Mouse (Mus musculus) intestine, embryonic 16.5 days (tissue): ENCODE data around the gene Gdnf. TPM values are rescaled to one million over a fixed set of nuclear protein-coding genes. Genes with fewer than 3 reads are reported as not detected.

ENCODE experiments used
- ATAC-seq: fragments of 200-750 bp; cut with Nextera tagmentation; 2 replicates; pipeline ENCODE4 v1.8.0; 2017; ENCODE audit warnings: moderate TSS enrichment, moderate library complexity
- H3K27ac ChIP-seq: fragments of 300-500 bp; sonication (generic); 2 replicates; pipeline ENCODE4 v1.5.1; 2014; ENCODE audit warnings: mild to moderate bottlenecking, low read length
- H3K27me3 ChIP-seq: fragments of 300-500 bp; sonication (generic); replicated peaks from 2 replicates; pipeline ENCODE4 v1.6.1; 2014; ENCODE audit warnings: low read length, control low read depth, mixed read lengths; ENCODE audit not compliant: control insufficient read depth, insufficient read depth
- H3K36me3 ChIP-seq: fragments of 300-500 bp; sonication (generic); 2 replicates; pipeline ENCODE4 v1.6.1; 2014; ENCODE audit warnings: low read length, control low read depth; ENCODE audit not compliant: control insufficient read depth, insufficient read depth
- H3K4me1 ChIP-seq: fragments of 300-500 bp; sonication (generic); 2 replicates; pipeline ENCODE4 v1.6.1; 2014; ENCODE audit warnings: low read length, control low read depth, mixed read lengths; ENCODE audit not compliant: control insufficient read depth, insufficient read depth
- H3K4me2 ChIP-seq: fragments of 300-500 bp; sonication (generic); 2 replicates; pipeline ENCODE4 v1.6.1; 2014; ENCODE audit warnings: low read depth, low read length, control low read depth
- H3K4me3 ChIP-seq: fragments of 300-500 bp; sonication (generic); 2 replicates; pipeline ENCODE4 v1.5.1; 2014; ENCODE audit warnings: mild to moderate bottlenecking, low read length
- H3K9ac ChIP-seq: fragments of 300-500 bp; sonication (generic); 2 replicates; pipeline ENCODE4 v1.6.1; 2014; ENCODE audit warnings: low read depth, low read length
- H3K9me3 ChIP-seq: fragments of 300-500 bp; sonication (generic); 2 replicates; pipeline ENCODE4 v1.6.1; 2016; ENCODE audit warnings: low read length, control low read depth; ENCODE audit not compliant: control insufficient read depth
- WGBS: fragments of 180-500 bp; shearing (Covaris S2); extraction: QIAGEN DNeasy Blood & Tissue Kit; methylation state at CpG from one replicate; pipeline ENCODE4 v1.1.7; 2014; 5-methylcytosine and 5-hydroxymethylcytosine counted together
- polyA plus RNA-seq: library from polyadenylated mRNA; unstranded; fragments of >200 nt; fragmentation: Nextera tagmentation; extraction: Ambion mirVana; gene quantifications from 2 replicates; pipeline ENCODE4 v1.2.1, GENCODE M21; 2015

Gdnf gene
- polyA plus RNA-seq, 1 experiment from 2014 or later, result 1.3 TPM

- no peak overlapping the region for H3K9ac ChIP-seq
- H3K27me3 ChIP-seq, result no peaks in the 10 kb centered on the region
- H3K27ac ChIP-seq, result no peak overlapping the region
- no peak overlapping the region for H3K4me3 ChIP-seq
- H3K4me1 ChIP-seq, result no peaks in the 10 kb centered on the region
- no peaks in the 10 kb centered on the region for H3K9me3 ChIP-seq
- 84% methylated on average over 1 of the region's 1 CpGs for WGBS
- no peak for ATAC-seq
- no peak overlapping the region for H3K4me2 ChIP-seq
- H3K36me3 ChIP-seq, result no peaks in the 10 kb centered on the region
Measured at GRCm38 (mm10) chr15:7841664-7842063, 31.0 kb downstream of the Gdnf start.

GRCm38 (mm10) chr15:7842398-7842797 lies 31.8 kb downstream of the Gdnf start:
- Histone ChIP-seq H3K4me1 (no peaks in the 10 kb centered on the region), H3K9ac (no peak overlapping the region), H3K27me3 (no peaks in the 10 kb centered on the region), H3K9me3 (no peaks in the 10 kb centered on the region), H3K4me3 (no peak overlapping the region), H3K36me3 (no peaks in the 10 kb centered on the region), H3K4me2 (no peak overlapping the region), H3K27ac (no peak overlapping the region)
- ATAC-seq, result no peak
- 85% methylated on average over 4 of the region's 4 CpGs for WGBS

- Histone ChIP-seq H3K9me3 (no peaks in the 10 kb centered on the region), H3K4me1 (no peaks in the 10 kb centered on the region), H3K4me3 (no peak overlapping the region), H3K27me3 (no peaks in the 10 kb centered on the region), H3K4me2 (no peak overlapping the region), H3K9ac (no peak overlapping the region), H3K36me3 (no peaks in the 10 kb centered on the region), H3K27ac (no peak overlapping the region)
- WGBS, result 80% methylated on average over 13 of the region's 13 CpGs
- ATAC-seq, result no peak
Measured at GRCm38 (mm10) chr15:7857418-7857817, 46.8 kb downstream of the Gdnf start.

- Histone ChIP-seq H3K4me1 (no peaks in the 10 kb centered on the region), H3K27me3 (no peaks in the 10 kb centered on the region), H3K9ac (no peak overlapping the region), H3K4me2 (no peak overlapping the region), H3K9me3 (no peaks in the 10 kb centered on the region), H3K36me3 (no peaks in the 10 kb centered on the region), H3K27ac (no peak overlapping the region), H3K4me3 (no peak overlapping the region)
- ATAC-seq, result no peak
- WGBS, result 74% methylated on average over 5 of the region's 5 CpGs
Measured at GRCm38 (mm10) chr15:7858841-7859240, 48.2 kb downstream of the Gdnf start.

DNA sequence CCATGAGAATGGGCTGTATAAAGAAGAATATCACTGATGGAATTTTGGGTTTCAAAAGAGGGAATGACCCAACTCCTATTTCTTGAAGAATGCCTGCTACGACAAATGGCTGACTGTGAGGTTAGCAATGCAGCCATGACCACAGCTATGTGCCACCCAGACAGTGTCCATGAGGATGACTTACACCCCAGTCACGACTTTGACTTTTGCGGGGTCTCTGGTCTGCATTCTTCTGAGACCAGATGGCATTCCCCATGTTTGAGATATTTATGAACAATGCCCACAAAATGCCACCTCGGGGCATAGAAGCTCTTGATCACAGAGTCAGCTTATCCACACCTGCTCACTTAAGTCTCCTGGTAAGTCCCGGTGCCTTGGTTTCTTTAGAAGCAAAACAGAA lies 52.2 kb downstream of the Gdnf start:
- H3K4me2 ChIP-seq, result no peak overlapping the region
- no peak overlapping the region for H3K4me3 ChIP-seq
- WGBS, result 87% methylated on average over 5 of the region's 5 CpGs
- H3K27me3 ChIP-seq, result no peaks in the 10 kb centered on the region
- no peaks in the 10 kb centered on the region for H3K36me3 ChIP-seq
- no peak overlapping the region for H3K9ac ChIP-seq
- no peak for ATAC-seq
- no peaks in the 10 kb centered on the region for H3K4me1 ChIP-seq
- H3K9me3 ChIP-seq, result no peaks in the 10 kb centered on the region
- H3K27ac ChIP-seq, result no peak overlapping the region

- Histone ChIP-seq H3K9ac (no peak overlapping the region), H3K9me3 (no peaks in the 10 kb centered on the region), H3K36me3 (no peaks in the 10 kb centered on the region), H3K4me2 (no peak overlapping the region), H3K27me3 (no peaks in the 10 kb centered on the region), H3K27ac (no peak overlapping the region), H3K4me3 (no peak overlapping the region), H3K4me1 (no peaks in the 10 kb centered on the region)
- 71% methylated on average over 5 of the region's 5 CpGs for WGBS
- ATAC-seq, result no peak
Measured at GRCm38 (mm10) chr15:7863328-7863727, 52.7 kb downstream of the Gdnf start.

DNA sequence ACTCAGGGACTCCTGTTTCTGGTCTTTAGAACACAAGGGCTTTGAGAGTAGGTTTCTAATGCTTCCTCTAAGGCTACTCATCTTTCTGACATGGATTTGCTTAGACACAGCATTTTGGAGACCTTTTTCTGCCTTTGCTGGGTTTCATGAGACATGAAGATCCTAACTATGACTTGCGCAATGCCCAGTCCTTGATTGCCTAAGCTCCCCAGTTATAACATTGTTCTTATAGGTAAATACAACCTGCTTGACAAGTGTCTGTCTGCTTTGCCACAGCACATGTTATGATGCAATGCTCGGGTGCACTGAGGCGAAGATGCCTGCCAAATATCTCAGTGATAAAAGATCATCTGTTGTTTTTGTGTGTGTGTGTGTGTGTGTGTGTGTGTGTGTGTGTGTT lies 54.7 kb downstream of the Gdnf start:
- H3K36me3 ChIP-seq, result no peaks in the 10 kb centered on the region
- no peak overlapping the region for H3K9ac ChIP-seq
- H3K4me2 ChIP-seq, result no peak overlapping the region
- no peak overlapping the region for H3K4me3 ChIP-seq
- H3K4me1 ChIP-seq, result no peaks in the 10 kb centered on the region
- no peaks in the 10 kb centered on the region for H3K27me3 ChIP-seq
- no peak overlapping the region for H3K27ac ChIP-seq
- no peaks in the 10 kb centered on the region for H3K9me3 ChIP-seq
- 89% methylated on average over 3 of the region's 3 CpGs for WGBS
- ATAC-seq, result no peak

GRCm38 (mm10) chr15:7872473-7872872 lies 61.8 kb downstream of the Gdnf start:
- Histone ChIP-seq H3K4me1 (no peaks in the 10 kb centered on the region; the same call in 1 of the 2 replicates), H3K27ac (no peak overlapping the region), H3K4me3 (no peak overlapping the region), H3K27me3 (no peaks in the 10 kb centered on the region), H3K4me2 (no peak overlapping the region), H3K9ac (no peak overlapping the region), H3K9me3 (no peaks in the 10 kb centered on the region), H3K36me3 (no peaks in the 10 kb centered on the region)
- ATAC-seq, result no peak
- WGBS, result 69% methylated on average over 5 of the region's 5 CpGs

DNA sequence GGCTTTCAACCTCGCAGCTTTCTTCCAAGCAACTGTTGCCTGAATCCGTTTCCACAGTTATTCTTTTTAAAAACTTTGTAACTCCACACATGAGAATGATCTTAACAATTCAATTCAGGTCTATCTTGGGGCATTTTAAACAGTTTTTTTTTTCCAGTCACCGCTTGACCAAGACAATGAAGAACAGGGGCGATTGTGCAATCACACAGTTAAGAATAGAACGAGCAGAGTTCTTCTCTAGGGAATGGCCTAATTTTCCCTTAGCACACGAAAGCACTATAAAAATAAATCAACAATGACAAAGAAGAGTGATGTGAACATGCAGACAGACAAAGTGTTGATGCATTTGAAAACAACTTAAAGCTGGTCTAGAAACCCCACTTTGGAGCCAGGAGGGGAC lies 65.2 kb downstream of the Gdnf start:
- ATAC-seq, result no peak
- Histone ChIP-seq H3K36me3 (no peaks in the 10 kb centered on the region), H3K9ac (no peak overlapping the region), H3K4me1 (no peaks in the 10 kb centered on the region; the same call in 1 of the 2 replicates), H3K4me2 (no peak overlapping the region), H3K4me3 (no peak overlapping the region), H3K27me3 (no peaks in the 10 kb centered on the region), H3K9me3 (no peaks in the 10 kb centered on the region), H3K27ac (no peak overlapping the region)
- WGBS, result 69% methylated on average over 6 of the region's 6 CpGs
